Mouse (Mus musculus) midbrain, embryonic 11.5 days (tissue): ENCODE data around the gene St5. TPM values are rescaled to one million over a fixed set of nuclear protein-coding genes. Genes with fewer than 3 reads are reported as not detected.

ENCODE experiments used
- ATAC-seq: fragments of 200-750 bp; cut with Nextera tagmentation; 2 replicates; pipeline ENCODE4 v1.8.0; 2017; ENCODE audit warnings: moderate TSS enrichment, moderate library complexity; ENCODE audit not compliant: low FRiP score
- DNase-seq: peaks from one replicate; pipeline ENCODE4 v3.0.0; 2015; ENCODE audit warnings: low spot score; ENCODE audit errors: missing footprints
- H3K27ac ChIP-seq: fragments of 300-500 bp; sonication (generic); 2 replicates; pipeline ENCODE4 v1.5.1; 2014; ENCODE audit warnings: low read depth, low read length
- H3K27me3 ChIP-seq: fragments of 300-500 bp; sonication (generic); 2 replicates; pipeline ENCODE4 v1.6.1; 2014; ENCODE audit warnings: mild to moderate bottlenecking, low read length, moderate library complexity, mixed read lengths; ENCODE audit not compliant: control insufficient read depth, insufficient read depth
- H3K36me3 ChIP-seq: fragments of 300-500 bp; sonication (generic); 2 replicates; pipeline ENCODE4 v1.6.1; 2014; ENCODE audit warnings: mild to moderate bottlenecking, low read length, moderate library complexity, mixed read lengths; ENCODE audit not compliant: control insufficient read depth, insufficient read depth
- H3K4me1 ChIP-seq: fragments of 300-500 bp; sonication (generic); 2 replicates; pipeline ENCODE4 v1.6.1; 2014; ENCODE audit warnings: low read length; ENCODE audit not compliant: control insufficient read depth, insufficient read depth
- H3K4me2 ChIP-seq: fragments of 300-500 bp; sonication (generic); 2 replicates; pipeline ENCODE4 v1.6.1; 2014; ENCODE audit warnings: mild to moderate bottlenecking, moderate library complexity
- H3K4me3 ChIP-seq: fragments of 300-500 bp; sonication (generic); 2 replicates; pipeline ENCODE4 v1.5.1; 2014; ENCODE audit warnings: low read depth, low read length
- H3K9ac ChIP-seq: fragments of 300-500 bp; sonication (generic); 2 replicates; pipeline ENCODE4 v1.6.1; 2014; ENCODE audit warnings: low read length
- H3K9me3 ChIP-seq: fragments of 300-500 bp; sonication (generic); 2 replicates; pipeline ENCODE4 v1.6.1; 2016; ENCODE audit warnings: low read length; ENCODE audit not compliant: control insufficient read depth
- WGBS: fragments of 180-500 bp; shearing (Covaris S2); extraction: QIAGEN DNeasy Blood & Tissue Kit; methylation state at CpG from one replicate; pipeline ENCODE4 v1.1.7; 2014; 5-methylcytosine and 5-hydroxymethylcytosine counted together
- polyA plus RNA-seq: library from polyadenylated mRNA; unstranded; fragments of >200 nt; fragmentation: Nextera tagmentation; extraction: Ambion mirVana; gene quantifications from 2 replicates; pipeline ENCODE4 v1.2.1, GENCODE M21; 2014

Gene St5
- polyA plus RNA-seq, 1 experiment from 2014 or later = 37.9 TPM

DNA sequence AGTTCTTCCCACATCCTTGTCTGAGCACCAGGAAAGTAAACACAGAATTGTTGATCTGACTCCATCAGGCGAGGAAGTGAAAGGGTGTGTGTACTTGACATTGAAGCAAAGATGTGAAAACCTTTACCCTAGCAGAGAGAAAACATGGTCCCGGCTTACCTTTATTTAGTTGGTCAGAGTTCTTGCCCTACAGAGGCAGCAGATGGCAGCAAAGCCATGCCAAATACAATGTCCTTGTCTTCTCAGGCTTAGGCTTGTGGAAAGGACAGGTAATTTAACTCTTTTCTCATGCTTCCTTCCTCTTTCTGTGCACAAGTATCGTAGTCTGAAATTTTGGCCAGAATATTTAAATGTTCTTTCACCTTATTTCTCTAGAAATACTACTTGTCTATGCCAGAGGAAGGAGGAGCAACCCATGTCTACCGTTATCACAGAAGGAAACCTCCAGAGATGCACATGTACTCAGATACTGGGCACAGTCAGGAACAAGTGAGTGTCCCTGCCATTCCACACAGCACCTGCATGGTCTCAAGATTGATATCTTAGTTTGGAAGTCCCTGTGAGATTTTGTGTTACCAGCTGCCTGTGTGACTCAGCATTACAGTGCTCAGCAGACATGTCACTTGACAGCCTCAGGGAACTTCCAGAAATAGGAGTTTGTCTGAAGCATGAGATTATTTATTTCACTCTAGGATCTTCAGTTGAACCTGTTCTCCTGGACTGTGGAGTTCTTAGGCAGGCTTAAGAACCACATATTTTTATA lies 3.8 kb upstream of the St5 start:
- WGBS = 64% methylated on average over 4 of the region's 4 CpGs
- ATAC-seq = no peak
- H3K4me3 ChIP-seq = no peak overlapping the region

DNA sequence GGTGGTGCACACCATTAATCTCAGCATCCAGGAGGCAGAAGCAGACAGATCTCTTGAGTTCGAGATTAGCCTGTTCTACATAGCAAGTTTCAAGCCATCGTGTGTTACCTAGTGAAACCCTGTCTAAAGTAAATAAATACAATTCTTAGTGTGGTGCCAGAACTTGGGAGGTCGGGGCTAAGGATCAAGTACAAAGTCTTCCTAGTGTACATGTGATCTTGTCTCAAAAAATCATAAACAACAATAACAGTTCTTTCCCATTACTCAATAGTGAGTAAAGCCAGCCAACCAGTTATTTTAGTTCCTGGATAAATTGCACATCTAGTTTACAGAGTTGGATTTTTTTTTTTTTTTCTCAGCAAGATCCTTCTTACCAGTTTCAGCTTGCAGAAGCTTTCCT lies 1.1 kb upstream of the St5 start:
- peaks cover 3% of the 10 kb centered on the region; the same call in 1 of the 2 replicates for H3K4me1 ChIP-seq
- no peak for DNase-seq
- no peak for ATAC-seq
- peak overlapping the region; percentile 67 for H3K4me3 ChIP-seq
- H3K36me3 ChIP-seq = 0 out of 2 replicates have a peak, but pooled peaks cover 2% of the 10 kb centered on the region
- H3K9ac ChIP-seq = peak overlapping the region; percentile 82; the same call in 1 of the 2 replicates
- H3K27ac ChIP-seq = no peak overlapping the region
- WGBS = 63% methylated on average over 3 of the region's 3 CpGs
- H3K9me3 ChIP-seq = no peaks in the 10 kb centered on the region
- H3K27me3 ChIP-seq = peaks cover 8% of the 10 kb centered on the region
- H3K4me2 ChIP-seq = peak overlapping the region; percentile 74

More for the DNA sequence above, 3.8 kb upstream of the St5 start:
- Histone ChIP-seq H3K36me3 (0 out of 2 replicates have a peak, but pooled peaks cover 2% of the 10 kb centered on the region), H3K4me1 (peaks cover 3% of the 10 kb centered on the region; the same call in 1 of the 2 replicates), H3K9me3 (no peaks in the 10 kb centered on the region), H3K9ac (no peak overlapping the region), H3K27me3 (peaks cover 8% of the 10 kb centered on the region), H3K4me2 (no peak overlapping the region), H3K27ac (no peak overlapping the region)
- peak; percentile 39 for DNase-seq

DNA sequence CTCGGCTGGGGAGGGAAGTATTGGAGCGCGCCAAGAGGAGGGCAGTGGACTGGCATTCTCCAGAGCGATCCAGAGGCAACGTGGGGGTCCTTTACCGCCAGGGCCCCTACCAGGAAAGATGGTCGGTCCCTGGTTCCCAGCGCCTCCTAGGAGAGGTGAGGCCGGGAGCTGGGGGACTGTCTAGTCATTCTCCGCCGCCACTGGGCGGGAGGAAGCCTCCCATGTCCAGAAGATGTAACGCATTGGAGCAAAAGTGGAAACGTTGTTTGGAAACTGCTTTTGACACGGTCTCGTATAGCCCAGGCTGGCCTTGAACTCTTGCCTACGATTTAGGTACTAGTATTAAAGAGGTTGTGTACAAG lies 592 bp upstream of the St5 start:
- H3K9ac ChIP-seq = peak overlapping the region; percentile 82
- peak overlapping the region; percentile 54 for H3K27ac ChIP-seq
- H3K4me3 ChIP-seq = peak overlapping the region; percentile 67
- peak overlapping the region; percentile 74 for H3K4me2 ChIP-seq
- H3K9me3 ChIP-seq = no peaks in the 10 kb centered on the region
- 0 out of 2 replicates have a peak, but pooled peaks cover 1% of the 10 kb centered on the region for H3K36me3 ChIP-seq
- peaks cover 8% of the 10 kb centered on the region for H3K27me3 ChIP-seq
- DNase-seq = no peak
- H3K4me1 ChIP-seq = peaks cover 3% of the 10 kb centered on the region; the same call in 1 of the 2 replicates
- 2% methylated on average over 17 of the region's 17 CpGs for WGBS
- ATAC-seq = no peak

DNA sequence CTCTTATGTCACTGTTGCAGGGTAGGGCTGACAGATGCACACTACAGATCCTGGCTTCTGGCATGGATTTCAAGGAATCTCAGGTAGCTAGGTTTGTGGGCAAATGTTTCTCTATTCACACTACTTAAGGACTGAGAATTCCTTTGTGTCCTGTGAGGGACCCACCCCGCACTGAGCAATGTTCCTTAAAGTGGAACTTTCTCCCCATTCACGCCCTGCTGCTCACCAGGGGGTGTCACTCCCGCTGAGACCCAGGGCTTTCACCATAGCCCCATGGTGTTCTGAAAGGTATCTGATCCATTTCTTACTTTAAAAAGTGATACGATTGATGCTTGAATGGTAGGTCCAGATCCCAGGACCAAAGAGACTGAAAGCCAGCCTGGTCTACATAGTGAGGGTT lies 684 bp downstream of the St5 start:
- 25% methylated on average over 4 of the region's 4 CpGs for WGBS
- Histone ChIP-seq H3K4me3 (peak overlapping the region; percentile 67; the same call in 1 of the 2 replicates), H3K4me1 (peaks cover 3% of the 10 kb centered on the region; the same call in 1 of the 2 replicates), H3K4me2 (no peak overlapping the region), H3K9ac (no peak overlapping the region), H3K27ac (no peak overlapping the region), H3K27me3 (peaks cover 8% of the 10 kb centered on the region), H3K9me3 (no peaks in the 10 kb centered on the region), H3K36me3 (no peaks in the 10 kb centered on the region)
- DNase-seq (peak; percentile 85), ATAC-seq (no peak)

DNA sequence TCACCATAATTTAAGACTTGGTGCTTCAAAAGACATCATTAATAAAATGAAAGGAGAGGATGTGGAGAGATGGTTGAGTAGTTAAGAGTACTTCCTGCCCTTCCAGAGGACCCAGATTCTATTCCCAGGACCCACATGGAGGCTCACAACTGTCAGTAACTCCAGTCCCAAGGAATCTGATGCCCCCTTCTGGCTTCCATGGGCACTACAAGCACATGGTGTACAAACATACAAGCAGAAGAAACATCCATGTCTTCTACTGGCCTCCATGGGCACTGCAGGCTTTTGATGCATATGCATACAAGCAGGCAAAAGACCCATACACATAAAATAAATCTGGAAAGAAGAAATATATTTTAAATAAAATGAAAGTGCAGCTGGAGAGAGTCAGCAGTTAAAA lies 3.2 kb downstream of the St5 start:
- H3K36me3 ChIP-seq = no peaks in the 10 kb centered on the region
- no peak overlapping the region for H3K9ac ChIP-seq
- DNase-seq (no peak), ATAC-seq (no peak)
- H3K27ac ChIP-seq = no peak overlapping the region
- no peak overlapping the region for H3K4me3 ChIP-seq
- H3K4me2 ChIP-seq = no peak overlapping the region
- H3K9me3 ChIP-seq = no peaks in the 10 kb centered on the region
- H3K27me3 ChIP-seq = peaks cover 8% of the 10 kb centered on the region
- H3K4me1 ChIP-seq = peaks cover 3% of the 10 kb centered on the region; the same call in 1 of the 2 replicates

DNA sequence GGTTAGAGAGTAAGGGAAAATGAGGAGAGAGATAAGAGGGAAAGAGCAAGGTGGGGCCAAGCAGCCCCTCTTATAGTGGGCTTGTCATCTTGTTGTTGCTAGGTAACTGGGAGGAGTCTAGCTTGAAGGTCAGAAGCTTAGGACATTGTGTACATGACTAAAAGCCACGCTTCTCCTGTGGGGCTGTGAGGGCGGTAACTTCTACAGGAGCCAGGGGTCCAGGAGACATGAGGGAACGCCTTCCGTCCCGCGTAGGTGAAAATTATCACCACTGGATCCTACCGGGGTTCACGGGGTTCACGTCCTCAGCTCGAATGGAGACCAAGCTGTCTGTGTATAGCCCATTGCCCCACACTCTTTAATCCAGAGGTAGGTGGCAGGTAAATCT lies 8.1 kb downstream of the St5 start:
- WGBS = 92% methylated on average over 10 of the region's 10 CpGs
- Histone ChIP-seq H3K9ac (no peak overlapping the region), H3K4me1 (no peaks in the 10 kb centered on the region), H3K4me3 (no peak overlapping the region), H3K4me2 (no peak overlapping the region), H3K27me3 (no peaks in the 10 kb centered on the region), H3K27ac (no peak overlapping the region), H3K9me3 (no peaks in the 10 kb centered on the region), H3K36me3 (no peaks in the 10 kb centered on the region)
- peak; percentile 66 for DNase-seq
- no peak for ATAC-seq

DNA sequence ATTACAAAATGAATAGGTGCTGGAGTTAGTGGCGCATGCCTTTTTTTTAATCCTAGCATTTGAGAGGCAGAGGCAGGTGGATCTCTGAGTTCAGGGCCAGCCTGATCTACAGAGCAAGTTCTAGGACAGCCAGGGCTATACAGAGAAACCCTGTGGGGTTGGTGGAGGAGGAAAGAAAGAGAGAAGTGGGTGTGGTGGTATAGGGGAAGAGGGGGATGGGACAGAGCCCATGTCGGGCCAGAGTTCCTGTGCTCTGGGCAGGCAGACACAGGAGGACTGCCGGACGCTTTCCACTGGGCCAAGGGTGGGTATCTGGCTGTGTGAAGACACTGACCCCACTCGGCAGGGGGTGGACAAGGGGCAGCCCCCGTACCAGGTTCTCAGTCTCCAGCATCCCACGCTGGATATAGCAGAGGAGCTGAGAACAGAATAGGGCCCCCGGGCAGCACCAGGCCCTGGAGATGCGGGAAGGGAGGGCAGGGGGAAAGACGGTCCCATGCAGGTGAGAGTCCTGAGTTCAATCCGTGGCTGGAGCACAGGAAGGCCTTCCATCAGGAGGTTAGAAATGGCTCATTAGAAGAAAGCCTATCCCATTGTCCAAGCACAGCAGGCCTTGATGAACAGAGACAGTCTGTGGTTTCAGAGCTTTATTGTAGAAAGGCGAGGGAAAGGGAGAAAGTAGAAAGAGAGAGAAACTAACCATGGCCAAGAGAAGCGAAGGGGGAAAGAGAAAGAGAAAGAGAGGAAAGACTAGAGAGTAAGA lies 8.6 kb downstream of the St5 start:
- Histone ChIP-seq H3K27me3 (no peaks in the 10 kb centered on the region), H3K4me1 (no peaks in the 10 kb centered on the region), H3K9me3 (no peaks in the 10 kb centered on the region), H3K9ac (no peak overlapping the region), H3K36me3 (no peaks in the 10 kb centered on the region), H3K4me3 (no peak overlapping the region), H3K27ac (no peak overlapping the region), H3K4me2 (no peak overlapping the region)
- 83% methylated on average over 13 of the region's 13 CpGs for WGBS
- ATAC-seq (no peak), DNase-seq (no peak)

DNA sequence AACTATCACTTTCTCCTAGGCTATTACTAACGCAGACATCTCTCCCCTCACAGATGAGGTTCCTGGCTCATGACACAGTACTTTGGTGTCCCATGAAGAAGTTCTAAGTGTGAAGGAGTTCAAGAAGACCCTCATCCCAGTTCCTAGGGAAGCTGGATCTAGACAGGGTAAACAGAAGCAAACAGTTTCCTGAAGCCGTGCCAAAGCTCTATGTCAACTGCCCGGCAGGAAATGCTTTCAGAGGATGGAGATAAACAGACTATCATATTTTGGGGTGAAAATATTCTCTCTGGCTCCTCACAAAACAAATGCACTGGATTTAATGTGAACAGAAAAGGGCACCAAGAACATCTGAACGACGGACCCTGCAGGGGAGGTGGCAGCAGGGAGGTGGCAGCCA lies 12.4 kb downstream of the St5 start:
- no peak overlapping the region for H3K9ac ChIP-seq
- no peaks in the 10 kb centered on the region for H3K9me3 ChIP-seq
- no peak overlapping the region for H3K4me3 ChIP-seq
- ATAC-seq (no peak), DNase-seq (no peak)
- no peaks in the 10 kb centered on the region for H3K4me1 ChIP-seq
- H3K36me3 ChIP-seq = no peaks in the 10 kb centered on the region
- H3K27me3 ChIP-seq = no peaks in the 10 kb centered on the region
- H3K4me2 ChIP-seq = no peak overlapping the region
- H3K27ac ChIP-seq = no peak overlapping the region
- WGBS = 89% methylated on average over 5 of the region's 5 CpGs

DNA sequence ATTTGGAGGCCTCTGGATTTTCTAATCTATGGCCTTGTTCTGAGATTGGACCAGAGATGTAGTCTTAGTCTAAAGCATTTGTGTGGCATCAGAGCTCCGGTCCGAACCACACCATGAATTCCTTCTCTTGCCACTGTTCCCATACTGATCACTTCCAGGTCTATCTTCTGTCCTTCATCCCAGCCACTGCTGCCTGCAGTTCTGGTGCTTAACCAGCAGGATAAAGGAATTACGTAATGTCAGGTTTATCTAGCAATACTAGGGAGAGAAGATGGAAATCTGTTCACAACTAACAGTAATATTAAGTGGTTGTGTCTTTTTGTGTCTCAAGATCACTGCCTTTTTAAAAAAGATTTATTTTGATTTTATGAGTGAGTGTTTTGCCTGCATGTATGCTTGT lies 13.3 kb downstream of the St5 start:
- Histone ChIP-seq H3K9me3 (no peaks in the 10 kb centered on the region), H3K4me3 (no peak overlapping the region), H3K36me3 (no peaks in the 10 kb centered on the region), H3K4me2 (no peak overlapping the region), H3K4me1 (no peaks in the 10 kb centered on the region), H3K9ac (no peak overlapping the region), H3K27me3 (no peaks in the 10 kb centered on the region), H3K27ac (no peak overlapping the region)
- ATAC-seq = no peak
- DNase-seq = no peak
- WGBS = 89% methylated on average over 3 of the region's 3 CpGs
